Mouse (Mus musculus): ENCODE measurements around the gene Crmp1.

Gene Crmp1

GRCm38 (mm10) chr5:37241651-37242151 is at the start of gene Crmp1:
TSS of gene Crmp1 (plus strand) at chr5:37241940.
- DNase-seq (ENCODE audit: low read depth) = no peak

- no peak for DNase-seq (ENCODE audit: low read depth)
Measured at GRCm38 (mm10) chr5:37196196-37196595, 45.5 kb upstream of the Crmp1 start.

- DNase-seq (ENCODE audit: low read depth) = no peak
Measured at GRCm38 (mm10) chr5:37196666-37197250, 45.0 kb upstream of the Crmp1 start.

- DNase-seq (ENCODE audit: low read depth) = no peak
Measured at GRCm38 (mm10) chr5:37197423-37197822, 44.3 kb upstream of the Crmp1 start.

GRCm38 (mm10) chr5:37198011-37198688 is 43.6 kb upstream of the Crmp1 start:
- DNase-seq (ENCODE audit: low read depth) = no peak

- DNase-seq (ENCODE audit: low read depth) = no peak
Measured at GRCm38 (mm10) chr5:37202285-37202684, 39.5 kb upstream of the Crmp1 start.

GRCm38 (mm10) chr5:37204886-37205285 is 36.9 kb upstream of the Crmp1 start:
- no peak for DNase-seq (ENCODE audit: low read depth)

GRCm38 (mm10) chr5:37205420-37205819 is 36.3 kb upstream of the Crmp1 start:
- DNase-seq (ENCODE audit: low read depth) = no peak

GRCm38 (mm10) chr5:37206364-37206763 is 35.4 kb upstream of the Crmp1 start:
- no peak for DNase-seq (ENCODE audit: low read depth)

GRCm38 (mm10) chr5:37212938-37213708 is 28.6 kb upstream of the Crmp1 start:
- no peak for DNase-seq (ENCODE audit: low read depth)

- DNase-seq (ENCODE audit: low read depth) = no peak
Measured at GRCm38 (mm10) chr5:37213709-37214103, 28.0 kb upstream of the Crmp1 start.

- no peak for DNase-seq (ENCODE audit: low read depth)
Measured at GRCm38 (mm10) chr5:37214614-37215013, 27.1 kb upstream of the Crmp1 start.

- no peak for DNase-seq (ENCODE audit: low read depth)
Measured at GRCm38 (mm10) chr5:37215276-37215675, 26.5 kb upstream of the Crmp1 start.

- DNase-seq (ENCODE audit: low read depth) = no peak
Measured at GRCm38 (mm10) chr5:37219615-37220014, 22.1 kb upstream of the Crmp1 start.

GRCm38 (mm10) chr5:37220575-37220974 is 21.2 kb upstream of the Crmp1 start:
- no peak for DNase-seq (ENCODE audit: low read depth)

- no peak for DNase-seq (ENCODE audit: low read depth)
Measured at GRCm38 (mm10) chr5:37221563-37221962, 20.2 kb upstream of the Crmp1 start.

- DNase-seq (ENCODE audit: low read depth) = no peak
Measured at GRCm38 (mm10) chr5:37222316-37222715, 19.4 kb upstream of the Crmp1 start.

- DNase-seq (ENCODE audit: low read depth) = no peak
Measured at GRCm38 (mm10) chr5:37225708-37226107, 16.0 kb upstream of the Crmp1 start.

- no peak for DNase-seq (ENCODE audit: low read depth)
Measured at GRCm38 (mm10) chr5:37227956-37228680, 13.6 kb upstream of the Crmp1 start.

- DNase-seq (ENCODE audit: low read depth) = no peak
Measured at GRCm38 (mm10) chr5:37228894-37229293, 12.8 kb upstream of the Crmp1 start.

GRCm38 (mm10) chr5:37233010-37233557 is 8.7 kb upstream of the Crmp1 start:
- DNase-seq (ENCODE audit: low read depth) = no peak

GRCm38 (mm10) chr5:37238654-37239053 is 3.1 kb upstream of the Crmp1 start:
- DNase-seq (ENCODE audit: low read depth) = no peak
